Mouse (Mus musculus) stomach, embryonic 14.5 days (tissue): ENCODE data around the gene Wdr74. TPM values are rescaled to one million over a fixed set of nuclear protein-coding genes. Genes with fewer than 3 reads are reported as not detected.

ENCODE experiments used
- ATAC-seq: fragments of 200-750 bp; cut with Nextera tagmentation; 2 replicates; pipeline ENCODE4 v1.8.0; 2017; ENCODE audit warnings: low read depth, moderate TSS enrichment; ENCODE audit not compliant: insufficient number of reproducible peaks, insufficient read depth, low FRiP score
- H3K27ac ChIP-seq: fragments of 300-500 bp; sonication (generic); 2 replicates; pipeline ENCODE4 v1.5.1; 2014; ENCODE audit warnings: mild to moderate bottlenecking, low read length, moderate library complexity, mixed read lengths
- H3K27me3 ChIP-seq: fragments of 300-500 bp; sonication (generic); 2 replicates; pipeline ENCODE4 v1.6.1; 2014; ENCODE audit warnings: low read length, control low read depth, mixed read lengths; ENCODE audit not compliant: control insufficient read depth, insufficient read depth
- H3K36me3 ChIP-seq: fragments of 300-500 bp; sonication (generic); 2 replicates; pipeline ENCODE4 v1.6.1; 2014; ENCODE audit warnings: mild to moderate bottlenecking, control low read depth, low read length, moderate library complexity, mixed read lengths; ENCODE audit not compliant: control insufficient read depth, insufficient read depth
- H3K4me1 ChIP-seq: fragments of 300-500 bp; sonication (generic); 2 replicates; pipeline ENCODE4 v1.6.1; 2014; ENCODE audit warnings: low read length, control low read depth, mixed read lengths; ENCODE audit not compliant: control insufficient read depth, insufficient read depth
- H3K4me2 ChIP-seq: fragments of 300-500 bp; sonication (generic); replicated peaks from 2 replicates; pipeline ENCODE4 v1.6.1; 2014; ENCODE audit warnings: low read depth, low read length, control low read depth
- H3K4me3 ChIP-seq: fragments of 300-500 bp; sonication (generic); 2 replicates; pipeline ENCODE4 v1.5.1; 2014; ENCODE audit warnings: low read depth, low read length, control low read depth
- H3K9ac ChIP-seq: fragments of 300-500 bp; sonication (generic); replicated peaks from 2 replicates; pipeline ENCODE4 v1.6.1; 2014; ENCODE audit warnings: low read depth, mild to moderate bottlenecking, control low read depth, low read length, moderate library complexity, mixed read lengths
- H3K9me3 ChIP-seq: fragments of 300-500 bp; sonication (generic); 2 replicates; pipeline ENCODE4 v1.6.1; 2016; ENCODE audit warnings: low read depth, low read length, control low read depth; ENCODE audit not compliant: control insufficient read depth
- WGBS: fragments of 180-500 bp; shearing (Covaris S2); extraction: QIAGEN DNeasy Blood & Tissue Kit; methylation state at CpG from one replicate; pipeline ENCODE4 v1.1.7; 2014; 5-methylcytosine and 5-hydroxymethylcytosine counted together
- polyA plus RNA-seq: library from polyadenylated mRNA; unstranded; fragments of >200 nt; fragmentation: Nextera tagmentation; extraction: Ambion mirVana; gene quantifications from 2 replicates; pipeline ENCODE4 v1.2.1, GENCODE M21; 2014

Wdr74 gene
- polyA plus RNA-seq, 1 experiment from 2014 or later: 79.4 TPM

DNA sequence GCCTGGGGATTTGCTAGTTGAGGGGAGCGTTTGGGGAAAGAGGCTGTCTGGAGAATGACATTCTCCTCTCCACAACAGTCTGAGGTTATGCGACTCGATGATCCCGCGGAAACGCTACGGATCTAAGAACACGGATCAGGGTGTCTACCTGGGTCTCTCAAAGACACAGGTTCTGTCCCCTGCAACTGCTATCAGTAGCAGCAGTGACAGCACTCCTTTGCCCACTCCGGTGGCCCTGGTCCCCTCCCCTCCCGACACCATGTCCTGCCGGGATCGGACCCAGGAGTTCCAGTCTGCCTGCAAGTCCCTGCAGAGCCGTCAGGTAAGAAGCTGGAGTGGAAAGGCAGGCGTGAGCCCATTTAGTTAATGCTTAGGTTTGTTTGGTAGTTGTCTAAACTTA lies 6.5 kb downstream of the Wdr74 start:
- peak overlapping the region; percentile 97 for H3K4me3 ChIP-seq
- H3K9ac ChIP-seq: peak overlapping the region; percentile 95
- peaks cover 57% of the 10 kb centered on the region for H3K36me3 ChIP-seq
- 13% methylated on average over 14 of the region's 14 CpGs for WGBS
- no peaks in the 10 kb centered on the region for H3K9me3 ChIP-seq
- no peaks in the 10 kb centered on the region for H3K27me3 ChIP-seq
- ATAC-seq: no peak
- H3K4me1 ChIP-seq: peaks cover 15% of the 10 kb centered on the region
- peak overlapping the region; percentile 96 for H3K4me2 ChIP-seq
- peak overlapping the region; percentile 96 for H3K27ac ChIP-seq

DNA sequence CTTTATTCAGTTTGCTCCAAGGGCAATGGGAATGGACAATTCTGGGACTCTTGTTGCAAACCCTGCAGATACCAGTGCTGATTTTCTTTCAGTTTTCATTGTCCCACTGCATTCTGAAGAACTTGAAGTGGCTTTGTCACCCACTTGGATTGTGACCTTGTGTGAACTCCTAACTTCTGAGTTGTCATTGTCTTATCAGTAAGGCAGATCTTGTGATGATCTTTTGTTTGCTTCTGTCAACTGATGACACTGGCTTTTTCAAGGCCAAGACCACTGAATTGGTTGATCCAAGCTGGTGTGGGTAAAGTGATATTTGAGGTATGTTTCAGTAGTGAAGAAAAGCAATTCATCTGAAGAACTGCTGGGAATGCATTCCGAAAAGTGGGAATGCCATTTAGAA lies 9.8 kb downstream of the Wdr74 start:
- no peak overlapping the region for H3K27ac ChIP-seq
- no peak overlapping the region for H3K4me2 ChIP-seq
- no peak overlapping the region for H3K4me3 ChIP-seq
- no peaks in the 10 kb centered on the region for H3K27me3 ChIP-seq
- H3K9ac ChIP-seq: no peak overlapping the region
- peaks cover 13% of the 10 kb centered on the region for H3K4me1 ChIP-seq
- ATAC-seq: no peak
- H3K36me3 ChIP-seq: peaks cover 66% of the 10 kb centered on the region
- no peaks in the 10 kb centered on the region for H3K9me3 ChIP-seq
- 91% methylated on average over 1 of the region's 1 CpGs for WGBS

DNA sequence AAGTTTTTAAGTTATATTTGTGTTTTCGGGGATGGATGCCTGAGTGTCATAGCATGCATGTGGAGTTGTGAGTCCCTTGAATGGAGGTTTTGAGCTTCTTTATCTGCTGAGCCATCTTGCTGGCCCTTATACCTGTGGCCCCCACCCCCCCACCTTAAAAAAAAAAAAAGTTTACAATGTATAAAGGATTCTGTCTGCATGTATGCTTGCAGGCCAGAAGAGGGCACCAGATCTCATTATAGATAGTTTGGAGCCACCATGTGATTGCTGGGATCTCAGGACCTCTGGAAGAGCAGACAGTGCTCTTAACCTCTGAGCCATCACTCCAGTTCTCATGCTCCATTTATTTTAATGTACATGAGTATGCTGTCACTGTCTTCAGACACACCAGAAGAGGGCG lies 11.7 kb downstream of the Wdr74 start:
- Histone ChIP-seq H3K27ac (no peak overlapping the region), H3K36me3 (peaks cover 80% of the 10 kb centered on the region), H3K4me1 (peaks cover 7% of the 10 kb centered on the region; the same call in 1 of the 2 replicates), H3K9ac (no peak overlapping the region), H3K9me3 (no peaks in the 10 kb centered on the region), H3K27me3 (no peaks in the 10 kb centered on the region), H3K4me3 (no peak overlapping the region), H3K4me2 (no peak overlapping the region)
- no peak for ATAC-seq
- 83% methylated on average over 2 of the region's 2 CpGs for WGBS

DNA sequence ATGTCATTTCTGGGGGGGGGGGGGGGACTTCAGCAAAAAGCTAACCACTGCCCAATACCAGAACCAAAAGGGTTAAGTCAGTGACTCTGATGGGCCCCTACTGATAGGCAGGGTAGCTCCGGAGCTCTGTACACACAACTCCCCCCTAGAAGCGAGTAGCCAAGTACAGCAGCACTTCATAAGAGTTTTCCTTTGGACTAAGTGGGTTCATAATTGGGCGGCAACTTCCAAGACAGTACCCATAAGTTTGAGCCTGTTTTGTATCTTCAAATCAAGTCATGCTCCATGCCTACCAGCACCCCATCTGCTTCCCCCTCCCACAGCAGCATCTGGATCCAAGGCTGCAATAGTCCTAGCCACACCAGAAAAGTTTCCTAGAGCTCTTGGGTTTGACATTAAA lies 20.0 kb downstream of the Wdr74 start:
- ATAC-seq: no peak
- 72% methylated on average over 3 of the region's 3 CpGs for WGBS
- Histone ChIP-seq H3K4me3 (no peak overlapping the region), H3K9me3 (no peaks in the 10 kb centered on the region), H3K27me3 (no peaks in the 10 kb centered on the region), H3K36me3 (peaks cover 41% of the 10 kb centered on the region), H3K4me1 (peaks cover 6% of the 10 kb centered on the region), H3K4me2 (peak overlapping the region; percentile 39), H3K9ac (no peak overlapping the region), H3K27ac (no peak overlapping the region)

DNA sequence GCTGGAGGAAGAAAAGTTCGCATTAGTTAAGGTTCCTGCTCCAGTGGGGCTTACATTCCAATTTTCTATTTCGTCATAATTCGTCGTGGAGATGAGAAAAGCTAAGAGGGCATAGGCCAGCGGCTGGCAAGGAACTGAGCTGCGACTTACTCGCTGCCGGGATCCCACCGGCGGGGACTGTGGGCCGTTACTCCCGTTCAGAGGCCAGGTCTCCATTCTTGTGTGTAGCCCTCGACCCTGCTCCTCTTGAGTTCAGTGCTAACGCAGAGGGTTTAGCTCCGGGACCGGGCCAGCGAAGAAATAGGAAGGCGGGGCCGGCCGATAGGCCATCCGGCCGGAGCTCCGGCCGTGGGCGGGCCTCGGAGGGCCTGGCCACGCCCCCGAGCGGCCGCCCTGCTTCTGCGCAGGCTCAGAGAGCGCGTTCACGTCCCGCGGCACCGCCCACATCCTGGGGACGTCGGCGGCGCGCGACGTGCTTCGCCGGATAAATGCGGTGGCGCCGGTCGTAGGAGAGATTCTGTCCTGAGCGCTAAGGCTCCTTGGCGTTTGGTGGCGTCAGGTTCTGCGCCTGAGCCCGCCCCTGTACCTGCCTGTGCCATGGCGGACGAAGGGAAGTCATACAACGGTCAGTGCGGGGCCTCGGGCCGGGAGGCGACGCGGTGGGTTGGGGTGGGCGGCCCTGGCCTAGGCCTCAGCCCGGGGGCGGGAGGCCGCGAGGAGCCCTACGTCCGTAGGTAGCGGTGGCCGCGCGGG lies 21.2 kb downstream of the Wdr74 start, which contains the start of gene Nxf1:
Nxf1 (plus strand) TSS at position 439 of the 753 bp plus-strand sequence.
- peak within 1 kb of the TSS; percentile 80 for H3K27ac ChIP-seq
- no peaks in the 10 kb centered on the region for H3K27me3 ChIP-seq
- peak within 1 kb of the TSS; percentile 89 for H3K9ac ChIP-seq
- under 1% methylated on average over 75 of the region's 75 CpGs for WGBS
- peak; percentile 93 for ATAC-seq
- H3K4me2 ChIP-seq: peak within 1 kb of the TSS; percentile 73
- peak within 1 kb of the TSS; percentile 68 for H3K4me3 ChIP-seq
- peaks cover 31% of the 10 kb centered on the region for H3K36me3 ChIP-seq
- H3K9me3 ChIP-seq: no peaks in the 10 kb centered on the region
- H3K4me1 ChIP-seq: peaks cover 6% of the 10 kb centered on the region

DNA sequence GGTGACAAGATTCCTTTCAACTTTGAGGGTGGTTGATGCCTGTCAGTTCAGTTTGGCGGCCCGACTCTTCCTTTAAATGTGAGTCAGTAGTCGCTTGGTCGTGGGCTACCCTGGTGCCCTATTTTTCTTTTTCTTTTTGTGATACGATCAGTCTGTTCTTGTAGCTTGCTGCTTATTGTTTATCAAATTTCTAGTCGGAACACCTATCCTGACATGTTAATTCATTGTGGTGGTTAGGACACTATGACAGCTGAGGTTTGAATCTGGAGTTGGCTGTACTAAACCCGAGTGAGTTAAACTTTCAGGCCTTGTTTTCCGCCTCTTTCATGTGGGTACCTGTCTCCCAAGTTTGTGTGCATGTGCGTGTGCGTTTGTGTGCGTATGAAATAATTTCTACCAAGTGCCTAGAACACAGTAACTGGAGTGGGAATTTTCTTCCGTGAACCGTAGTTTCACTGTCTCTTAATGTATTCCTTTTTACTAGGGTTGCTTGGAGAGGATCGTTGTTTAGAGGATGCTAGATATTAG lies 21.9 kb downstream of the Wdr74 start:
- Histone ChIP-seq H3K4me1 (peaks cover 6% of the 10 kb centered on the region), H3K9ac (peak overlapping the region; percentile 89), H3K4me3 (peak overlapping the region; percentile 68), H3K9me3 (no peaks in the 10 kb centered on the region), H3K36me3 (peaks cover 30% of the 10 kb centered on the region), H3K27me3 (no peaks in the 10 kb centered on the region), H3K27ac (peak overlapping the region; percentile 80), H3K4me2 (peak overlapping the region; percentile 73)
- 4% methylated on average over 14 of the region's 14 CpGs for WGBS
- no peak for ATAC-seq

DNA sequence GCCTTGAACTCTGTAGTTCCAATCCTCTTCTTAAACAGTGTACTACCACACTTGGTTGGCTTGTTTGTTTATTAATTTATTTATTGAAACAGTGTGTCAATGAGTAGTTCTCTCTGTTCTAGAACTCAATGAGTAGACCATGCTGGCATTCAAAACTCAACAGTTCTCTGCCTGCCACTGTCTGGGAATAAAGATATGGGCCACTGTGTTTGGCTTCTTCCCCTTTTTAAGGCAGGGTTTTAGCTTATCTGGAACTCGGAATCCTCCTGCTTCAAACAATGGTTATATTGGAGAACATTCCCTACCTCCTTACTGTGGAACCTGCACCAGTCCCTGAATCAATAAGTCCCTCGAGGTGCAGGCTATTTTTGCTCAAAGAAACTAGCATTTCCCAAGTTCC lies 23.3 kb downstream of the Wdr74 start:
- Histone ChIP-seq H3K4me3 (no peak overlapping the region), H3K27ac (no peak overlapping the region), H3K9ac (no peak overlapping the region), H3K27me3 (no peaks in the 10 kb centered on the region), H3K4me2 (no peak overlapping the region), H3K36me3 (peaks cover 33% of the 10 kb centered on the region), H3K4me1 (peaks cover 6% of the 10 kb centered on the region), H3K9me3 (no peaks in the 10 kb centered on the region)
- no peak for ATAC-seq
- WGBS: 86% methylated on average over 2 of the region's 2 CpGs

DNA sequence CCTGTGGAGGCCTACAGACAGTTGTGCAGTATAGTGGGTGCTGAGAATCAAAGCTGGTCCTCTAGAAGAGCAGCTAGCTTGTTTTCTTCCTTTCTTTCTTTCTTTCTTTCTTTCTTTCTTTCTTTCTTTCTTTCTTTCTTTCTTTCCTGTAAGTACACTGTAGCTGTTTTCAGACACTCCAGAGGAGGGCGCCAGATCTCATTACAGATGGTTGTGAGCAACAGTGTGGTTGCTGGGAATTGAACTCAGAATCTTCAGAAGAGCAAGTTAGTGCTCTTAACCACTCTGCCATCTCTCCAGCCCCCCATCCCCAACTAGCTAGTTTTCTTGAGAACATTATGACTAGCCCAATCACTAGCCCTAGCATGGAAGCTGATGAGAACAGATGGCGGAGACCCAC lies 25.1 kb downstream of the Wdr74 start:
- no peaks in the 10 kb centered on the region for H3K27me3 ChIP-seq
- ATAC-seq: no peak
- H3K4me2 ChIP-seq: no peak overlapping the region
- WGBS: 90% methylated on average over 2 of the region's 2 CpGs
- peaks cover 10% of the 10 kb centered on the region; the same call in 1 of the 2 replicates for H3K9me3 ChIP-seq
- H3K4me3 ChIP-seq: no peak overlapping the region
- no peak overlapping the region for H3K9ac ChIP-seq
- peaks cover 6% of the 10 kb centered on the region for H3K4me1 ChIP-seq
- peaks cover 38% of the 10 kb centered on the region for H3K36me3 ChIP-seq
- H3K27ac ChIP-seq: no peak overlapping the region
